26 mouse cellular contexts compared by ENCODE assay signal in the genomic region with DNA sequence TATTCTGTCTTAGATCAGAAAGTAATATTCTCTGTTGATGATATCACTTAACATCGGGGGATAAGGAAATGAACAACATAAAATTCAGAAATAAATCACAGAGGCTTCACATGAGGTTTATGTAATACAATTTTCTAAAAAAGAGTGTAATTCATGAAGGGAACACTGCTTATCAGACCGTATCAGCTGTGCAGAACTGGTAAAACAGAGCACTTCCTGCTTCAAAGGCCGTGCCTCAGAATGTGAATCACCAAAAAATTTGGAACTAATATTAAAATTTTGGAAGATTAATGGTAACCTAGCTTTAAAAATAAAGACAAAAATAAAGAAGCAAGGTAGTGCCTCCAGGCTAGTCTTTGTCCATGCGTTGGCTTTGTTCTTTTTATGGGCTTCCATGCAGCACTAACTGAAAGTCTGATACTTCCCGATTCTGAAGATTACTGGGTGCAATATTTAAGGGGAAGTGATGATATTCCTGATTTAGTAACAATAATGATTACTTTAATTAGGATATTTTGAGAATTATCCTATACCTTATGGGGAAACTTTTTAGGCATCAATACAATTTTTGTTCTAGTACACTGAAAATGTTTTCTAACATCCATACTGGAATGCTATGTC.
A peak's percentile ranks its signal among the peaks of the same experiment; 100 is the strongest.
DNase-seq lines count a peak whose midpoint lies in the region; ATAC-seq and TF ChIP-seq lines count a peak whose summit lies in the region.
"Had no signal": no experiment of that assay in that cellular context is flagged by ENCODE, and none has a peak within 500 bp of the region (broad histone marks: within the 10 kb centered on the region; RNA-seq: fewer than 3 reads in every experiment).

No protein-coding gene starts in this region.

- H3K4me2 ChIP-seq in stomach, postnatal 0 days (replicated peaks; ENCODE audit: low read depth): no peak overlapping the region
- H3K4me2 ChIP-seq: embryonic facial prominence, embryonic 12.5 days; embryonic facial prominence, embryonic 15.5 days; heart, embryonic 13.5 days; hindbrain, embryonic 13.5 days had no signal

- no peak overlapping the region for H3K27ac ChIP-seq in stomach, postnatal 0 days (replicated peaks)
- H3K27ac ChIP-seq: embryonic facial prominence, embryonic 12.5 days; embryonic facial prominence, embryonic 15.5 days; heart, adult 2 months; heart, embryonic 10.5 days; heart, embryonic 13.5 days; hindbrain, embryonic 10.5 days; hindbrain, embryonic 13.5 days had no signal

- no peaks in the 10 kb centered on the region for H3K36me3 ChIP-seq in stomach, postnatal 0 days (ENCODE audit: control insufficient read depth, insufficient read depth, low read length)
- H3K36me3 ChIP-seq: embryonic facial prominence, embryonic 12.5 days; embryonic facial prominence, embryonic 15.5 days; heart, embryonic 10.5 days; heart, embryonic 13.5 days; hindbrain, embryonic 10.5 days; hindbrain, embryonic 13.5 days had no signal

- no peak overlapping the region for H3K9ac ChIP-seq in stomach, postnatal 0 days (ENCODE audit: low read length)
- H3K9ac ChIP-seq: embryonic facial prominence, embryonic 12.5 days; embryonic facial prominence, embryonic 15.5 days; forebrain, postnatal 0 days; heart, embryonic 13.5 days; hindbrain, embryonic 13.5 days had no signal

- H3K27me3 ChIP-seq in stomach, postnatal 0 days (ENCODE audit: control insufficient read depth, insufficient read depth, low read length): no peaks in the 10 kb centered on the region
- H3K27me3 ChIP-seq: CH12.LX; embryonic facial prominence, embryonic 12.5 days; embryonic facial prominence, embryonic 15.5 days; heart, embryonic 13.5 days; hindbrain, embryonic 13.5 days; Patski had no signal

- 68% methylated on average over 5 of the region's 5 CpGs for WGBS in stomach, postnatal 0 days

- DNase-seq in 416B (ENCODE audit: low read depth): peak; percentile 73
- peak; percentile 33 for DNase-seq in MEL-GATA-1-ER (ENCODE audit: extremely low read depth, low read depth)
- no peak for DNase-seq in stomach, postnatal 0 days (ENCODE audit: low spot score)
- DNase-seq in right cerebral cortex, postnatal 10 days (ENCODE audit: low spot score in 2 of 2): no peak
- DNase-seq: adrenal gland, postnatal 10 days; adrenal gland, postnatal 36 days; B cell, adult 2 months; cerebellum, adult 18-20 months; cerebellum, adult 9-10 months; cerebellum, postnatal 14 days; forebrain, postnatal 0 days; gastrocnemius, postnatal 25 days; heart, adult 2 months had no signal

- H3K9me3 ChIP-seq in stomach, postnatal 0 days (ENCODE audit: control insufficient read depth, low read length): no peaks in the 10 kb centered on the region
- H3K9me3 ChIP-seq: embryonic facial prominence, embryonic 12.5 days; embryonic facial prominence, embryonic 15.5 days; heart, embryonic 10.5 days; heart, embryonic 13.5 days; hindbrain, embryonic 10.5 days; hindbrain, embryonic 13.5 days had no signal

- H3K4me3 ChIP-seq in stomach, postnatal 0 days (ENCODE audit: low read depth, low read length): no peak overlapping the region
- H3K4me3 ChIP-seq: embryonic facial prominence, embryonic 12.5 days; embryonic facial prominence, embryonic 15.5 days; heart, adult 2 months; heart, embryonic 10.5 days; heart, embryonic 13.5 days; hindbrain, embryonic 10.5 days; hindbrain, embryonic 13.5 days had no signal

- H3K4me1 ChIP-seq in stomach, postnatal 0 days (replicated peaks; ENCODE audit: control insufficient read depth, insufficient read depth): no peaks in the 10 kb centered on the region
- H3K4me1 ChIP-seq: embryonic facial prominence, embryonic 12.5 days; embryonic facial prominence, embryonic 15.5 days; heart, embryonic 10.5 days; heart, embryonic 13.5 days; hindbrain, embryonic 10.5 days; hindbrain, embryonic 13.5 days had no signal

- peak; percentile 73 to 81 for ATAC-seq in hematopoietic stem cell, adult 5-6 weeks (replicated peaks in 1 of 2; ENCODE audit: insufficient read depth in 1 of 2, low FRiP score in 2 of 2, low TSS enrichment in 1 of 2, low read depth in 1 of 2, poor library complexity in 2 of 2, severe bottlenecking in 2 of 2)
- peak; percentile 68 for ATAC-seq in megakaryocyte-erythroid progenitor cell, adult 5-6 weeks (replicated peaks; ENCODE audit: low FRiP score, low TSS enrichment, poor library complexity, severe bottlenecking)
- no peak for ATAC-seq in frontal cortex, adult (ENCODE audit: low TSS enrichment)
- ATAC-seq in stomach, postnatal 0 days (ENCODE audit: low FRiP score, low TSS enrichment): no peak
- ATAC-seq: forebrain, embryonic 14.5 days; forebrain, postnatal 0 days; hindbrain, embryonic 16.5 days; Patski had no signal

- TF ChIP-seq CTCF in stomach, postnatal 0 days (IDR thresholded peaks at IDR 0.05; ENCODE audit: low read depth): no peak

- TF ChIP-seq EP300 in stomach, postnatal 0 days (optimal IDR thresholded peaks at IDR 0.05): no peak

Comparison
In these comparisons a context has a peak if more than half of its experiments do, and no peak if none do; other contexts are left out.
1. DNase-seq: peak in 416B (single experiment) and MEL-GATA-1-ER (single experiment); none in stomach, postnatal 0 days (single experiment) and right cerebral cortex, postnatal 10 days (0 of 2).
2. ATAC-seq: peak in hematopoietic stem cell, adult 5-6 weeks (2 of 2) and megakaryocyte-erythroid progenitor cell, adult 5-6 weeks (single experiment); none in frontal cortex, adult (single experiment) and stomach, postnatal 0 days (single experiment).